Mouse (Mus musculus) CD4-positive, CD25-positive, alpha-beta regulatory T cell, adult 4 months (primary cell): ENCODE results near the gene Net1. TPM values are rescaled to one million over a fixed set of nuclear protein-coding genes. Genes with fewer than 3 reads are reported as not detected.
"Not testable (repeated sequence)": the region's sequence is repeated elsewhere in the genome, so short reads cannot be mapped to it uniquely, and the experiment has no call there.

Experiments
- ATAC-seq: one replicate; pipeline ENCODE4 v1.8.0; 2017
- polyA plus RNA-seq, 2 experiments: library from polyadenylated mRNA; unstranded; fragments of 100-300 nt; shearing (Covaris generic); gene quantifications; one replicate each; pipeline ENCODE4 v1.2.1; 2017

The Net1 gene
- polyA plus RNA-seq, 2 experiments from 2014 or later: 26.6 to 31.7 TPM

GRCm38 (mm10) chr13:3890061-3890460 lies 28.0 kb downstream of the Net1 start:
- no peak for ATAC-seq

DNA sequence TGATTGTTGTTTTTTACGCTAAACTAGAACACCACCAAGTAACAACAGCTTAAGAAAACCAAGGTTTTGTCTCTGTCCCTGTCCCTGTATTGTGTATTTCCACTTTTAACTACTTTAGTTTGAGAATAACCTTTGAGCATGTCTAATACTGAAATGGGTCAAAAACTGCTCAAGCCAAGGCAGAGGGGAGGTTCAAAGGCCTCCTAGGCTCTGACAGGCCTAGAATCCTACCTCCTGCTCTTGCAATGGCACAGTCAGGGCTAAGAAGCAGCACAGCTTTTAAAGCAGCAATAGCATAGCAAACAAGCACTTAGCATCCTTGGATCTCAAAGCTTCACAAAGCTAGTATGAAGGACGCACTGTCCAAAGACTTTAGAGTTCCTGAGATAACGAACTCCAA lies 28.9 kb downstream of the Net1 start:
- no peak for ATAC-seq

DNA sequence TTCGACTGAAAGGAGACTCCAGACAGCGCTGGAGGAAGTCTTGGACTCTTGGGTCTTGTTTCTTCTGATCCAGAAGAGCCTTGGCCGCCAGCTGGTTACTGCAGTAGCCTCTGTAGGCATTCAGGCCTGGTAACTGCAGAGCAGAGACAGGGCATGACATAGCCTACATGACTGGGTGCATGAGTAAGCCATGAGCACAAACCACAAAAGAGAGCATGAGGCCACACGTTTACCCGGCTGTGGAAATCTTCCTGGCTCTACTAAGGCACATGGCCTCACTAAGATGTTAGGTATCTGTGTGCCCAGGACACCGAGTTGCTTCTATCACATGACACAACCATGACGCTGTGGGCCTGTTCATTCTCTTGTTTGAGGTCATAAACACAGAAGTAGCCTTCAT lies 31.4 kb downstream of the Net1 start:
- ATAC-seq: no peak

DNA sequence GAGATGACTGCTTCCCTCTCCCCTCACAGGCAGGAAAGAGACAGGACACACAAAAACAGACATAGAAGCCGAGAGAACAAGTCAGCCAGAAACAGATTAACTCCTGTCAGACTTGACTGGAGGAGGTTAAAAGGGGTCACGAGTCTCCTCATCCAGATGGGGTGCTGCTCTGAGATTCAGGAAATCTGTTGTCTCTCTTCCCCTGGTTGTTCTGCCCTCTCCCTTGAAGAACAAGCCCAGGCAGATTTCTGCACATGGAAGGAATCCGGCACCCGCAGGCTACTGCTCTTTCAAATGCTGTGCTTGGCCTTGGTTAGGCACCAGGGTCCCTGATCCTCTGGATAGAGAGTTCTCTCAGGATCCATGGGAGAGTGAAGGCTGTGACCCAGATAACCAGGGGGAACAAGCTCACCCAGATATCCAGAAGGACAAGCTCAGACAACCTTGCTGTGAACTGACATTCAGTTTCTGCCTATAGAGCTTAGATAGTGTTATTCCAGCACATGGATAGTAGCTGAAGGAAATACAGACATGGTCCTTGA lies 40.3 kb downstream of the Net1 start:
- no peak for ATAC-seq

DNA sequence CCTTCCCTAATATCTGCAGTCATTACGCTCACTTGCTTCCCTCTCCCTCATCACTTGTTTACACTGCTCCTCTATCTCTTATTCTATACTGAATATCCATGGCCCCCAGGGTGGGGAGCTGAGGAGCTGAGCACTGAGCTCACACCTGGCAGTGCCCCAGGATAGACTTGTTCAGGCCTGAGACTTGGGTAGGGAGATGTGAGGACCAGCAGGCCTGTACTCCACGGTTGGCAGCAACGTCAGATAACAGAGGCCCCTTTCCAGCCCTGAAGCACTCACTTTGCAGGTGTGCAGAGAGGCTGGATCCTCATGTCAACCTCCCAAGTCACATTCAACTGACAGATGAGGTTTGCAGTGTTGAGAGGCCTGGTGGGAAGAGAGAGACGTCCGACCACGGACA lies 40.8 kb downstream of the Net1 start:
- ATAC-seq: no peak

DNA sequence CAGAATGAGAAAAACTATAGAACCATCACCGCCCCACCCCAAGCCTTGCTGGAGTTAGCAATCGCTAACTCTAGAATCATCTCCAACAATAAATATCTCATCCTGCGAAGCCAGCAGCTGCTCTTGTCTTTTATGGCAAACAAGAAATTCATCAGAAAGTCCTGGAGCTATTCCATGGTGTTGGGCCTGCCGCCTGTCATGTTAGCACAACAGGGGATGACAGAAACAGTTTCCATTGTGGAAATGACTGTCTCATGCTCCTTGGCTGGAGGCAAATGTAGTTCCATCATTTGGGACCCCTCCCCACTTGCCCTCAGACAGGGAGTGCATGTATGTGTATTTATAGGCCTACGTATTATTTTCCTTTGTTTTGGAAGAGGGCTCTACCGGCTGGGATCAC lies 41.6 kb downstream of the Net1 start:
- ATAC-seq: no peak

DNA sequence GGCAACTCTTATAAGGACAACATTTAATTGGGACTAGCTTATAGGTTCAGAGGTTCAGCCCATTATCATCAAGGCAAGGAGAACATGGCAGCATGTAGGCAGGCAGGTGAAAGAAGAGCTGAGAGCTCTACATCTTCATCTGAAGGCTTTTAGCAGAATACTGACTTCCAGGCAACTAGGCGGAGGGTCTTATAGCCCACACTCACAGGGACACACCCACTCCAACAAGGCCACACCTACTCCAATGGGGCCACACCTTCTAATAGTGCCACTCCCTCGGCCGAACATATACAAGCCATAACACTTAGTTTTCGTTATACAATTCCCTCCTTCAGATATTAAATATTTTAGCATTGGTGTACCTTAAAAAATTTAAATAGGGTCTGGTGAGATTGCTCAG lies 45.2 kb downstream of the Net1 start:
- no peak for ATAC-seq

- ATAC-seq: no peak
These were observed 48.1 kb downstream of the Net1 start for GRCm38 (mm10) chr13:3869901-3870300.

GRCm38 (mm10) chr13:3867158-3867557 lies 50.9 kb downstream of the Net1 start:
- no peak for ATAC-seq

GRCm38 (mm10) chr13:3866355-3867052 lies 51.5 kb downstream of the Net1 start:
- ATAC-seq: no peak

- no peak for ATAC-seq
These were observed 52.2 kb downstream of the Net1 start for GRCm38 (mm10) chr13:3865648-3866354.

GRCm38 (mm10) chr13:3862922-3863580 lies 55.0 kb downstream of the Net1 start:
- no peak for ATAC-seq

- ATAC-seq: no peak
These were observed 55.7 kb downstream of the Net1 start for GRCm38 (mm10) chr13:3862325-3862724.

DNA sequence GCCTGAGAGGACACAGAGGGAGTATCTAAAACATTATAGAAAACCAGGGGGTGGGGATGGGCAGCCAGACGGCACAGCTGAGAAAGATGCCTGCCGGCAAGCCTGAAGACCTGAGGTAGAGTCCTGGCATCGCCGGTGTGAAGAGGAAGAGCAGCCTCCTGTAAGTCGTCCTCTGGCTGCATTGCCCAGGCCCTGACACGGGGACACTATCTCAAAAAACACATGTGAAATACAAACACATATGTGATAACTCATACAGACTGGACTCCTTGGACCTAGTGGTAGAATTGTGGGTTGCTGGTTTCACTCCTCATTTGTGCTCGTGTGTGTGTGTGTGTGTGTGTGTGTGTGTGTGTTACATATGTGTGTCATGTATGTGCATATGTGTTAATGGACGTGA lies 56.8 kb downstream of the Net1 start:
- no peak for ATAC-seq

DNA sequence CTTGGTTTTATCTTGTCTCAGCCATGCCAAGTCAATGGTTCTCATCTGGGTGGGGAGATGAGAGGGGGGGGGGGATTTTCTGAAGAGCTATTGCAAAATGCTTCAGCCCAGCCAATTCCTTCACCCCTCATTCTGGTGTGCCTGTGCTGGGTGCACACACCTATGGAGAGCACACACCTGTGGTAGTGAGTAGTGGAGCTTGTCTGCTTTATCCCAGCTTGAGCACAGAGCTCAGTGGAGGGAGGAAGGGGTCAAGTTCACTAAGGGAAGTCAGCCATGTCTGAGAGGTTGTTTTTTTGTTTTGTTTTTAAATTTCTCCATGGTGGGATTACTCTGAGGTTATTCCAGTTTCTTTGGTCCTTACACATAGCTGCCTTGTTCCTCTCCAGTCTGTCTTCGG lies 61.8 kb downstream of the Net1 start:
- no peak for ATAC-seq

DNA sequence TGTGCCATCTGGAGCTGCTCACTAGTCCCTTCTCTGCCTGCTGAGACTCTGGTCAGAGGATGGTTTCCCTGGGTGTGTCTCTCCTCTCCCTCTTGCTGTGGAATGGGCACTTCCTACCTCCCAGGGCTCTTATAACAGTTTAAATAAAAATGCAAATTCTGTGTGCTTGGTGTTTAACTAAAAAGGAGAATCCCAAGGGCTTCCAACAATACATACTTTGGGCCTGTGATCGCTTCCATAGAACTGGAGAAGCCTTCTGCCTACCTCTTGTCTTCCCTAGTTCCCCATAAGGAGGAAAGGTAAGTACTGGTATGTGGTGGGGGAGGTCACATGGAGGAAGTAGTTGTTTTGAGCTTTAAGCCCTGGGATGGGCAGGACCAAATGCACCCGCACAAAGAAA lies 63.2 kb downstream of the Net1 start:
- no peak for ATAC-seq

GRCm38 (mm10) chr13:3853648-3854333 lies 64.2 kb downstream of the Net1 start, which contains the start of gene Calm5:
TSS of gene Calm5 (plus strand) at chr13:3854173.
- ATAC-seq: not testable (repeated sequence)

DNA sequence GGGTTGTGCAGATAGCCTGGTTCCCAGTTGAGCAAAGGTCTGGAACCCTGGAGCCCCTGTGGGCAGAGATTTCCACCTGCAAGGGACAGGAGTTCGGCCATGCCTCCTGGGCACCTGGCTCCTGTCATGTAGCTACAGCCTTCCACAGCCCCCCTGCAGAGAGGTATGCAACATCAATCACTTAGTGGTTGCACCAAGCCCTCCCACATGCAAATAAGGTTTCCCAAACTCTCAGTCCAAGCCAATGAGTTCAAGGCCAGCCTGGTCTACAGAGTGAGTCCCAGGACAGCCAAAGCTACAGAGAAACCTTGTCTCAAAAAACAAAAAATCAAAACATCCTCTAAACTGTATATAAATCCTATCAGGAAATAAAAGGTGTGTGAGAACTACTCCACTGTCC lies 67.7 kb downstream of the Net1 start:
- ATAC-seq: no peak

- not testable (repeated sequence) for ATAC-seq
These were observed 77.4 kb downstream of the Net1 start for GRCm38 (mm10) chr13:3840662-3841061.

- ATAC-seq: not testable (repeated sequence)
These were observed 80.7 kb downstream of the Net1 start, which contains the start of gene Calm4 for GRCm38 (mm10) chr13:3837312-3837807. TSS of gene Calm4 (plus strand) at chr13:3837757.

GRCm38 (mm10) chr13:3833644-3834043 lies 84.4 kb downstream of the Net1 start:
- ATAC-seq: not testable (repeated sequence)

DNA sequence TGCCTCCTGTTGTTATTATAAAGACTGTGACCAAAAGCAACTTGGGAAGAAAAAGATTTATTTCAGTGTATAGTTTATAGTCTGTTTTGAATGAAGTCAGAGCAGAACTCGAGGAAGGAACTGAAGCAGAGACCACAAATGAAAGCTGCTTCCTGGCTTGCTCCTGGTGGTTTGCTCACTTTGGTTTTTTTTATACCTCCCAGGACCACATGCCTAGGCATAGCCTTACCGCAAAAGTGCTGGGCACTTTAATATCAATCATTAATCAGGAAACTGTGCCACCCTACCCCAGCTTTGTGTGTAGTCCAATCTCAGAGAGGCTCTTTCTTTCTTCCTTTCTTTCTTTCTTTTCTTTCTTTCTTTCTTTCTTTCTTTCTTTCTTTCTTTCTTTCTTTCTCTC lies 85.6 kb downstream of the Net1 start:
- ATAC-seq: no peak
